Mouse (Mus musculus): ENCODE results near the gene Zfp683.

DNA sequence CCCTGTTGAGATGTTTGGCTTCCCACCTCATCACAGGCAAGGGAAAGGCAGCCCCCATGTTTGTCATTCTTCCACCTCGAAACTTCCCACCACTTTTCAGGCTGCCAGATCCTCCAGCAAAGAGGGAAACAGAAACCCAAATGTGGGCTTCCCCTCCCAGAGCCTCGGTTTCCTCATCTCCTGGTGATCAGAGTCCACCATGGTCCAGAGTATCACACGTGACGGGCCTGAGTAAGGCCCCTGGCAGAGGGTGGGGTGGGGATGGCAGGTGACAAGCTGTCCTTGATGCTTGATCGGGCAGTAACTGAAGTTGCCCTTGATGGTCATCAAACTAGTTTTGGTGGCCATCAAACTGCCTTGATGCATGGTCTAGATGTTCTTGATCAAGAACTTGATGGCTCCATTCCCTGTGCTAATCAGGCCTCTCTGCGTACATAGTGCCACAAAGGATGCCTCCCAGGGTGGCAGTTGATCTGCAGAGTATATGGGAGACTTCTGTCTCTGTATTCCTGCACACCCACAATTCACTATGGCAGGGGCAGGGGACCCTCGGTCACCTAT, 40.4 kb downstream of the Zfp683 start:
- no peak for TF ChIP-seq POLR2A (IDR thresholded peaks at IDR 0.05; ENCODE audit: extremely low read depth, insufficient read depth, low read length)
- no peak for TF ChIP-seq CTCF (IDR thresholded peaks at IDR 0.05; ENCODE audit: low read depth, low read length)

Measured in liver, adult 2 months (tissue).